Mouse (Mus musculus) liver, postnatal 0 days (tissue): ENCODE data around the gene Lipc. TPM values are rescaled to one million over a fixed set of nuclear protein-coding genes. Genes with fewer than 3 reads are reported as not detected.
A peak's percentile ranks its signal among the peaks of the same experiment; 100 is the strongest.

ENCODE experiments used
- ATAC-seq: fragments of 200-750 bp; cut with Nextera tagmentation; 2 replicates; pipeline ENCODE4 v1.8.0; 2017; ENCODE audit warnings: mild to moderate bottlenecking, moderate library complexity
- DNase-seq: peaks from one replicate; pipeline ENCODE4 v3.0.0-alpha.2; 2016
- H3K27ac ChIP-seq: fragments of 300-500 bp; sonication (generic); 2 replicates; pipeline ENCODE4 v1.5.1; 2014; ENCODE audit warnings: antibody characterized with exemption, moderate library complexity, mild to moderate bottlenecking, low read depth
- H3K27me3 ChIP-seq: fragments of 300-500 bp; sonication (generic); 2 replicates; pipeline ENCODE4 v1.6.1; 2014; ENCODE audit warnings: low read length, control low read depth, mixed read lengths; ENCODE audit not compliant: insufficient read depth
- H3K36me3 ChIP-seq: fragments of 300-500 bp; sonication (generic); replicated peaks from 2 replicates; pipeline ENCODE4 v1.6.1; 2014; ENCODE audit warnings: mild to moderate bottlenecking, control low read depth, low read length, moderate library complexity, mixed read lengths; ENCODE audit not compliant: insufficient read depth
- H3K4me1 ChIP-seq: fragments of 300-500 bp; sonication (generic); 2 replicates; pipeline ENCODE4 v1.6.1; 2014; ENCODE audit warnings: antibody characterized with exemption, mild to moderate bottlenecking, control low read depth; ENCODE audit not compliant: insufficient read depth
- H3K4me2 ChIP-seq: fragments of 300-500 bp; sonication (generic); 2 replicates; pipeline ENCODE4 v1.6.1; 2014; ENCODE audit warnings: low read depth, mild to moderate bottlenecking, low read length, moderate library complexity, mixed read lengths
- H3K4me3 ChIP-seq: fragments of 300-500 bp; sonication (generic); 2 replicates; pipeline ENCODE4 v1.5.1; 2014; ENCODE audit warnings: low read depth, low read length
- H3K9ac ChIP-seq: fragments of 300-500 bp; sonication (generic); replicated peaks from 2 replicates; pipeline ENCODE4 v1.6.1; 2014; ENCODE audit warnings: mild to moderate bottlenecking, moderate library complexity
- H3K9me3 ChIP-seq: fragments of 300-500 bp; sonication (generic); 2 replicates; pipeline ENCODE4 v1.6.1; 2016; ENCODE audit warnings: mild to moderate bottlenecking, control low read depth, low read length, mixed read lengths
- CTCF ChIP-seq: sonication (generic); IDR thresholded peaks from 2 replicates; pipeline ENCODE4 v1.5.1; 2016; ENCODE audit warnings: antibody characterized with exemption, low read depth
- EP300 ChIP-seq: IDR thresholded peaks from 2 replicates; pipeline ENCODE4 v1.6.1; 2016; ENCODE audit warnings: antibody characterized with exemption, low read depth, mild to moderate bottlenecking
- WGBS: fragments of 180-500 bp; shearing (Covaris S2); extraction: QIAGEN DNeasy Blood & Tissue Kit; methylation state at CpG from one replicate; pipeline ENCODE4 v1.1.7; 2014; ENCODE audit not compliant: insufficient replicate concordance; 5-methylcytosine and 5-hydroxymethylcytosine counted together
- polyA plus RNA-seq: library from polyadenylated mRNA; unstranded; fragments of >200 nt; fragmentation: Nextera tagmentation; extraction: Ambion mirVana; gene quantifications from 2 replicates; pipeline ENCODE4 v1.2.1, GENCODE M21; 2015

The Lipc gene
- polyA plus RNA-seq, 1 experiment from 2014 or later = 108 TPM

GRCm38 (mm10) chr9:70830844-70831529 lies 121.0 kb downstream of the Lipc start:
- Histone ChIP-seq H3K27ac (peak overlapping the region; percentile 30; the same call in 1 of the 2 replicates), H3K9ac (no peak overlapping the region), H3K4me2 (no peak overlapping the region), H3K27me3 (no peaks in the 10 kb centered on the region), H3K9me3 (no peaks in the 10 kb centered on the region), H3K36me3 (no peaks in the 10 kb centered on the region), H3K4me3 (no peak overlapping the region), H3K4me1 (peaks cover 63% of the 10 kb centered on the region)
- no peak for TF ChIP-seq EP300
- TF ChIP-seq CTCF = no peak
- WGBS = 63% methylated on average over 6 of the region's 6 CpGs
- ATAC-seq = no peak
- no peak for DNase-seq

- H3K36me3 ChIP-seq = no peaks in the 10 kb centered on the region
- TF ChIP-seq EP300 = no peak
- no peak for TF ChIP-seq CTCF
- H3K27ac ChIP-seq = 0 out of 2 replicates have a peak overlapping the region, but pooled peaks have one; percentile 61
- H3K27me3 ChIP-seq = no peaks in the 10 kb centered on the region
- no peaks in the 10 kb centered on the region for H3K9me3 ChIP-seq
- WGBS = 58% methylated on average over 7 of the region's 7 CpGs
- H3K9ac ChIP-seq = no peak overlapping the region
- H3K4me2 ChIP-seq = no peak overlapping the region
- H3K4me1 ChIP-seq = peaks cover 57% of the 10 kb centered on the region
- no peak for DNase-seq
- no peak overlapping the region for H3K4me3 ChIP-seq
- ATAC-seq = no peak
Observed at GRCm38 (mm10) chr9:70829784-70830488, 122.1 kb downstream of the Lipc start.

- no peak overlapping the region for H3K4me3 ChIP-seq
- H3K4me2 ChIP-seq = no peak overlapping the region
- ATAC-seq = peak; percentile 74
- no peaks in the 10 kb centered on the region for H3K9me3 ChIP-seq
- peaks cover 43% of the 10 kb centered on the region for H3K4me1 ChIP-seq
- no peak for DNase-seq
- no peak for TF ChIP-seq EP300
- TF ChIP-seq CTCF = no peak
- H3K27ac ChIP-seq = peak overlapping the region; percentile 61
- H3K9ac ChIP-seq = no peak overlapping the region
- no peaks in the 10 kb centered on the region; the same call in 1 of the 2 replicates for H3K36me3 ChIP-seq
- H3K27me3 ChIP-seq = no peaks in the 10 kb centered on the region
- 58% methylated on average over 6 of the region's 6 CpGs for WGBS
Observed at GRCm38 (mm10) chr9:70827911-70828310, 124.1 kb downstream of the Lipc start.

GRCm38 (mm10) chr9:70824103-70824502 lies 127.9 kb downstream of the Lipc start:
- Histone ChIP-seq H3K9ac (no peak overlapping the region), H3K27me3 (no peaks in the 10 kb centered on the region), H3K4me2 (no peak overlapping the region), H3K9me3 (no peaks in the 10 kb centered on the region), H3K36me3 (no peaks in the 10 kb centered on the region; the same call in 1 of the 2 replicates), H3K4me1 (peaks cover 15% of the 10 kb centered on the region), H3K4me3 (no peak overlapping the region), H3K27ac (peak overlapping the region; percentile 50; the same call in 1 of the 2 replicates)
- no peak for DNase-seq
- 61% methylated on average over 3 of the region's 3 CpGs for WGBS
- peak; percentile 54; the same call in 1 of the 2 replicates for ATAC-seq
- TF ChIP-seq EP300 (no peak), CTCF (no peak)

- H3K9ac ChIP-seq = no peak overlapping the region
- H3K36me3 ChIP-seq = no peaks in the 10 kb centered on the region; the same call in 1 of the 2 replicates
- no peak overlapping the region for H3K4me3 ChIP-seq
- TF ChIP-seq EP300 = no peak
- TF ChIP-seq CTCF = no peak
- peaks cover 5% of the 10 kb centered on the region; the same call in 1 of the 2 replicates for H3K4me1 ChIP-seq
- H3K27me3 ChIP-seq = no peaks in the 10 kb centered on the region
- H3K27ac ChIP-seq = no peak overlapping the region
- ATAC-seq (no peak), DNase-seq (no peak)
- 90% methylated on average over 14 of the region's 14 CpGs for WGBS
- no peak overlapping the region for H3K4me2 ChIP-seq
- no peaks in the 10 kb centered on the region for H3K9me3 ChIP-seq
Observed at GRCm38 (mm10) chr9:70818739-70819138, 133.3 kb downstream of the Lipc start.

GRCm38 (mm10) chr9:70817396-70817795 lies 134.6 kb downstream of the Lipc start:
- Histone ChIP-seq H3K36me3 (0 out of 2 replicates have a peak, but pooled peaks cover 3% of the 10 kb centered on the region), H3K4me3 (no peak overlapping the region), H3K27ac (no peak overlapping the region), H3K9me3 (no peaks in the 10 kb centered on the region), H3K4me2 (no peak overlapping the region), H3K27me3 (no peaks in the 10 kb centered on the region), H3K4me1 (0 out of 2 replicates have a peak, but pooled peaks cover 5% of the 10 kb centered on the region), H3K9ac (no peak overlapping the region)
- TF ChIP-seq EP300 (no peak), CTCF (no peak)
- no peak for ATAC-seq
- 86% methylated on average over 1 of the region's 1 CpGs for WGBS
- DNase-seq = no peak
